Comparison of ENCODE assay signal across 25 mouse cellular contexts in the genomic region with DNA sequence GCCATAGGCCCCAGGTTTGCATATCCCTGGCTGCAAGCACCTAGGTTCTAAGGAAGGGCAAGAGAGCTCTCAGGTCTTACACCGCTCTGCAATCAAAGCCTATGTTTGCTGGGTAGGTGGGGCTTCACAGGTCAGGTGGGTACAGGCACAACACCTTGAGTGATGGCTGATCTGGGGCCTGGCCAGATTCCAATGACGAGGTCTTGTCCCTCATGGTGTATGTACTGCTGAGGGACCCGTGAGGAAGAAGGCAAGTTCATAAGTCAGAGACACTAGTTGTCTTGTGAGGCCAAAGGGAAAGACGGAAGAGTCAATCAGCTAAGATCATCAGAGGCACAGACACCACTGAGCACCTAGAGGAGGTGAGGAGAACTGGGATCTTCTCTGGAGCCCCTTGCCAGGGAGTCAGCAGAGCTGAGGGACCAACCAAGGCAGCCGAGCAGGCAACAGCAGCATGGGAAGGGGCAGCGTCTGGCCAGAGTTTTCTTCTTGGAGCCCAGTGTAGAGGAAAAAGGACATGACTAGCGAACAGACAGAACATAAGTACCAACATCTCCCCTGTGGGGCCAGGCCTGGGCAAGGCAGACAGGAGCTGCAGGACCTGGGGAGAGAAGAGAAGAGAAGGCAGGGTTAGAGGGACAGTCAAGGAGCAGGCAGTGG. TPM values are rescaled to one million over a fixed set of nuclear protein-coding genes. Genes with fewer than 3 reads are reported as not detected.
DNase-seq lines count a peak whose midpoint lies in the region; ATAC-seq lines count a peak whose summit lies in the region.
"Had no signal": no experiment of that assay in that cellular context is flagged by ENCODE, and none has a peak within 500 bp of the region (broad histone marks: within the 10 kb centered on the region; RNA-seq: fewer than 3 reads in every experiment).

No protein-coding gene starts in this region.

- H3K36me3 ChIP-seq in limb, embryonic 15.5 days: no peaks in the 10 kb centered on the region
- H3K36me3 ChIP-seq in limb, embryonic 10.5 days: no peaks in the 10 kb centered on the region
- H3K36me3 ChIP-seq: G1E had no signal

- no peak overlapping the region for H3K4me2 ChIP-seq in limb, embryonic 15.5 days

- intact Hi-C loops in heart, postnatal 10 days (cut with DNase I): no loop called here

- H3K4me3 ChIP-seq in limb, embryonic 15.5 days: no peak overlapping the region
- no peak overlapping the region for H3K4me3 ChIP-seq in limb, embryonic 10.5 days

- WGBS in limb, embryonic 15.5 days: 85% methylated on average over 7 of the region's 7 CpGs
- WGBS in limb, embryonic 10.5 days: 92% methylated on average over 7 of the region's 7 CpGs

- H3K27me3 ChIP-seq in limb, embryonic 15.5 days: no peaks in the 10 kb centered on the region
- H3K27me3 ChIP-seq in limb, embryonic 10.5 days (ENCODE audit: low read depth, poor library complexity, severe bottlenecking): no peaks in the 10 kb centered on the region

- no peak overlapping the region for H3K9ac ChIP-seq in limb, embryonic 15.5 days

- no peaks in the 10 kb centered on the region for H3K9me3 ChIP-seq in limb, embryonic 15.5 days
- no peaks in the 10 kb centered on the region for H3K9me3 ChIP-seq in limb, embryonic 10.5 days (replicated peaks)

- 0 out of 2 replicates have a peak, but pooled peaks have one; percentile 35 for ATAC-seq in limb, embryonic 15.5 days (ENCODE audit: insufficient number of reproducible peaks, low FRiP score, low TSS enrichment, low read depth)
- ATAC-seq: activated CD4-positive, CD25-positive, alpha-beta regulatory T cell, adult 4 months; CD4-positive, CD25-positive, alpha-beta regulatory T cell, adult 4 months; Patski had no signal

- H3K27ac ChIP-seq in limb, embryonic 15.5 days: no peak overlapping the region
- H3K27ac ChIP-seq in limb, embryonic 10.5 days: no peak overlapping the region

- H3K4me1 ChIP-seq in limb, embryonic 15.5 days: no peaks in the 10 kb centered on the region
- no peaks in the 10 kb centered on the region for H3K4me1 ChIP-seq in limb, embryonic 10.5 days

- DNase-seq in heart, adult 11 months: peak; percentile 61
- DNase-seq in heart, postnatal 10 days: no peak
- DNase-seq in limb, embryonic 10.5 days (ENCODE audit: low spot score): no peak
- DNase-seq: adrenal gland, adult 2 months; adrenal gland, adult 8-10 months; adrenal gland, postnatal 10 days; adrenal gland, postnatal 14 days; adrenal gland, postnatal 25 days; adrenal gland, postnatal 36 days; B cell, adult 2 months; cerebellum, adult 11 months; cerebellum, adult 11-12 months; cerebellum, adult 18-20 months had no signal

RNA-seq across cellular contexts. Expression of a gene that starts 5.4 kb away (rescaled TPM):
- total RNA-seq in heart, postnatal 10 days (2021): not detected
- not detected in 2 replicates for polyA plus RNA-seq in limb, embryonic 15.5 days (2015; fragmentation: Nextera tagmentation; extraction: Ambion mirVana)
- polyA plus RNA-seq in limb, embryonic 10.5 days (2016; fragmentation: Nextera tagmentation; extraction: Ambion mirVana): not detected in 2 replicates
- total RNA-seq: adrenal gland, adult 18-20 months; adrenal gland, adult 8-10 months; adrenal gland, postnatal 14 days; adrenal gland, postnatal 25 days; adrenal gland, postnatal 36 days; CH12.LX; MEL had no signal
- polyA plus RNA-seq: adrenal gland, adult 2 months; brain, embryonic 14.5 days; C2C12; CD4-positive, CD25-positive, alpha-beta regulatory T cell, adult 4 months; G1E; Patski had no signal

RNA-seq across cellular contexts. Expression of a gene that starts 15.5 kb away (rescaled TPM):
- total RNA-seq in heart, postnatal 10 days (2021): not detected
- polyA plus RNA-seq in limb, embryonic 15.5 days (2015; fragmentation: Nextera tagmentation; extraction: Ambion mirVana): not detected in 2 replicates
- not detected in 2 replicates for polyA plus RNA-seq in limb, embryonic 10.5 days (2016; fragmentation: Nextera tagmentation; extraction: Ambion mirVana)
- total RNA-seq: adrenal gland, adult 18-20 months; adrenal gland, adult 2 months; adrenal gland, adult 8-10 months; adrenal gland, postnatal 10 days; adrenal gland, postnatal 14 days; adrenal gland, postnatal 25 days; adrenal gland, postnatal 36 days; adrenal gland, postnatal 4 days; CH12.LX; ES-E14; MEL had no signal
- polyA plus RNA-seq: activated CD4-positive, CD25-positive, alpha-beta regulatory T cell, adult 4 months; adrenal gland, adult 2 months; brain, embryonic 14.5 days; C2C12; CD4-positive, CD25-positive, alpha-beta regulatory T cell, adult 4 months; G1E; Patski had no signal

RNA-seq across cellular contexts. Expression of a gene that starts 26.4 kb away (rescaled TPM):
- total RNA-seq in heart, postnatal 10 days (2021): not detected
- not detected in 2 replicates for polyA plus RNA-seq in limb, embryonic 15.5 days (2015; fragmentation: Nextera tagmentation; extraction: Ambion mirVana)
- polyA plus RNA-seq in limb, embryonic 10.5 days (2016; fragmentation: Nextera tagmentation; extraction: Ambion mirVana): not detected in 2 replicates
- total RNA-seq: adrenal gland, adult 18-20 months; adrenal gland, adult 2 months; adrenal gland, adult 8-10 months; adrenal gland, postnatal 10 days; adrenal gland, postnatal 14 days; adrenal gland, postnatal 25 days; adrenal gland, postnatal 36 days; adrenal gland, postnatal 4 days; CH12.LX; ES-E14; G1E; MEL had no signal
- polyA plus RNA-seq: activated CD4-positive, CD25-positive, alpha-beta regulatory T cell, adult 4 months; adrenal gland, adult 2 months; brain, embryonic 14.5 days; C2C12; CD4-positive, CD25-positive, alpha-beta regulatory T cell, adult 4 months; G1E; Patski had no signal

RNA-seq across cellular contexts. Expression of a gene that starts 41.1 kb away (rescaled TPM):
- total RNA-seq in heart, postnatal 10 days (2021): not detected
- not detected in 2 replicates for polyA plus RNA-seq in limb, embryonic 15.5 days (2015; fragmentation: Nextera tagmentation; extraction: Ambion mirVana)
- polyA plus RNA-seq in limb, embryonic 10.5 days (2016; fragmentation: Nextera tagmentation; extraction: Ambion mirVana): not detected in 2 replicates
- total RNA-seq: adrenal gland, adult 18-20 months; adrenal gland, adult 2 months; adrenal gland, adult 8-10 months; adrenal gland, postnatal 10 days; adrenal gland, postnatal 14 days; adrenal gland, postnatal 25 days; adrenal gland, postnatal 36 days; adrenal gland, postnatal 4 days; CH12.LX; ES-E14; G1E; MEL had no signal
- polyA plus RNA-seq: activated CD4-positive, CD25-positive, alpha-beta regulatory T cell, adult 4 months; adrenal gland, adult 2 months; brain, embryonic 14.5 days; C2C12; CD4-positive, CD25-positive, alpha-beta regulatory T cell, adult 4 months; G1E; Patski had no signal

RNA-seq across cellular contexts. Expression of a gene that starts 57.7 kb away (rescaled TPM):
- total RNA-seq in heart, postnatal 10 days (2021): not detected
- not detected in 2 replicates for polyA plus RNA-seq in limb, embryonic 15.5 days (2015; fragmentation: Nextera tagmentation; extraction: Ambion mirVana)
- polyA plus RNA-seq in limb, embryonic 10.5 days (2016; fragmentation: Nextera tagmentation; extraction: Ambion mirVana): not detected in 2 replicates
- total RNA-seq: adrenal gland, adult 18-20 months; adrenal gland, adult 2 months; adrenal gland, adult 8-10 months; adrenal gland, postnatal 10 days; adrenal gland, postnatal 14 days; adrenal gland, postnatal 25 days; adrenal gland, postnatal 36 days; adrenal gland, postnatal 4 days; CH12.LX; ES-E14; G1E; MEL had no signal
- polyA plus RNA-seq: activated CD4-positive, CD25-positive, alpha-beta regulatory T cell, adult 4 months; adrenal gland, adult 2 months; brain, embryonic 14.5 days; C2C12; CD4-positive, CD25-positive, alpha-beta regulatory T cell, adult 4 months; G1E; Patski had no signal
